Mouse (Mus musculus) embryonic facial prominence, embryonic 13.5 days (tissue): ENCODE data around the gene Serpina3b. TPM values are rescaled to one million over a fixed set of nuclear protein-coding genes. Genes with fewer than 3 reads are reported as not detected.
"Not testable (repeated sequence)": the region's sequence is repeated elsewhere in the genome, so short reads cannot be mapped to it uniquely, and the experiment has no call there.

Source experiments
- ATAC-seq: fragments of 200-750 bp; cut with Nextera tagmentation; 2 replicates; pipeline ENCODE4 v1.8.0; 2017; ENCODE audit warnings: low read depth; ENCODE audit not compliant: insufficient number of reproducible peaks, insufficient read depth, low FRiP score, low TSS enrichment
- H3K27ac ChIP-seq: fragments of 300-500 bp; sonication (generic); 2 replicates; pipeline ENCODE4 v1.5.1; 2015; ENCODE audit warnings: moderate library complexity, mild to moderate bottlenecking, inconsistent platforms
- H3K27me3 ChIP-seq: fragments of 300-500 bp; sonication (generic); 2 replicates; pipeline ENCODE4 v1.6.1; 2015; ENCODE audit warnings: mild to moderate bottlenecking, inconsistent platforms
- H3K36me3 ChIP-seq: fragments of 300-500 bp; sonication (generic); 2 replicates; pipeline ENCODE4 v1.6.1; 2015; ENCODE audit warnings: mild to moderate bottlenecking, inconsistent platforms
- H3K4me1 ChIP-seq: fragments of 300-500 bp; sonication (generic); 2 replicates; pipeline ENCODE4 v1.6.1; 2015; ENCODE audit warnings: inconsistent platforms
- H3K4me2 ChIP-seq: fragments of 300-500 bp; sonication (generic); 2 replicates; pipeline ENCODE4 v1.6.1; 2015; ENCODE audit warnings: moderate library complexity, mild to moderate bottlenecking, inconsistent platforms
- H3K4me3 ChIP-seq: fragments of 300-500 bp; sonication (generic); 2 replicates; pipeline ENCODE4 v1.5.1; 2015; ENCODE audit warnings: mild to moderate bottlenecking, inconsistent platforms
- H3K9ac ChIP-seq: fragments of 300-500 bp; sonication (generic); 2 replicates; pipeline ENCODE4 v1.6.1; 2015; ENCODE audit warnings: mild to moderate bottlenecking, inconsistent platforms
- H3K9me3 ChIP-seq: fragments of 300-500 bp; sonication (generic); 2 replicates; pipeline ENCODE4 v1.6.1; 2016; ENCODE audit warnings: inconsistent platforms
- WGBS: fragments of 180-500 bp; shearing (Covaris S2); methylation state at CpG from one replicate; pipeline ENCODE4 v1.1.7; 2015; ENCODE audit warnings: mixed read lengths; 5-methylcytosine and 5-hydroxymethylcytosine counted together
- polyA plus RNA-seq: library from polyadenylated mRNA; unstranded; fragments of >200 nt; fragmentation: Nextera tagmentation; extraction: Ambion mirVana; gene quantifications from 2 replicates; pipeline ENCODE4 v1.2.1, GENCODE M21; 2015

The Serpina3b gene
- not detected in 2 replicates for polyA plus RNA-seq

- WGBS, result 85% methylated on average over 5 of the region's 5 CpGs
These were observed at the start of gene Serpina3b for GRCm38 (mm10) chr12:104127696-104128095. Serpina3b (plus strand) TSS chr12:104127996.

GRCm38 (mm10) chr12:104090119-104090518 is 37.7 kb upstream of the Serpina3b start:
- no peak overlapping the region for H3K4me2 ChIP-seq
- H3K36me3 ChIP-seq, result no peaks in the 10 kb centered on the region
- no peak for ATAC-seq
- no peaks in the 10 kb centered on the region for H3K4me1 ChIP-seq
- H3K27me3 ChIP-seq, result no peaks in the 10 kb centered on the region
- no peak overlapping the region for H3K27ac ChIP-seq
- H3K9ac ChIP-seq, result no peak overlapping the region
- 76% methylated on average over 2 of the region's 2 CpGs for WGBS
- H3K4me3 ChIP-seq, result no peak overlapping the region
- H3K9me3 ChIP-seq, result no peaks in the 10 kb centered on the region

More at GRCm38 (mm10) chr12:104127696-104128095, at the start of gene Serpina3b:
- no peaks in the 10 kb centered on the region for H3K36me3 ChIP-seq
- H3K4me2 ChIP-seq, result no peak within 1 kb of the TSS
- ATAC-seq, result no peak
- no peak within 1 kb of the TSS for H3K9ac ChIP-seq
- no peak within 1 kb of the TSS for H3K4me3 ChIP-seq
- H3K27ac ChIP-seq, result no peak within 1 kb of the TSS
- H3K4me1 ChIP-seq, result no peaks in the 10 kb centered on the region
- no peaks in the 10 kb centered on the region for H3K9me3 ChIP-seq
- H3K27me3 ChIP-seq, result no peaks in the 10 kb centered on the region

- Histone ChIP-seq H3K4me1 (no peaks in the 10 kb centered on the region), H3K27ac (no peak overlapping the region), H3K27me3 (no peaks in the 10 kb centered on the region), H3K4me2 (no peak overlapping the region), H3K36me3 (no peaks in the 10 kb centered on the region), H3K9me3 (no peaks in the 10 kb centered on the region), H3K4me3 (no peak overlapping the region), H3K9ac (no peak overlapping the region)
- no peak for ATAC-seq
- WGBS, result 68% methylated on average over 1 of the region's 1 CpGs
These were observed 36.5 kb upstream of the Serpina3b start for GRCm38 (mm10) chr12:104091303-104091702.

GRCm38 (mm10) chr12:104100768-104101167 is 27.0 kb upstream of the Serpina3b start, which contains the start of gene Serpina5:
Serpina5 (plus strand) TSS chr12:104101113.
- no peak for ATAC-seq
- no peaks in the 10 kb centered on the region for H3K9me3 ChIP-seq
- no peak within 1 kb of the TSS for H3K9ac ChIP-seq
- WGBS, result 88% methylated on average over 6 of the region's 6 CpGs
- H3K27me3 ChIP-seq, result no peaks in the 10 kb centered on the region
- no peak within 1 kb of the TSS for H3K27ac ChIP-seq
- H3K36me3 ChIP-seq, result no peaks in the 10 kb centered on the region
- H3K4me2 ChIP-seq, result no peak within 1 kb of the TSS
- no peaks in the 10 kb centered on the region for H3K4me1 ChIP-seq
- H3K4me3 ChIP-seq, result no peak within 1 kb of the TSS

GRCm38 (mm10) chr12:104105847-104106246 is 21.9 kb upstream of the Serpina3b start:
- no peak overlapping the region for H3K4me3 ChIP-seq
- no peak overlapping the region for H3K9ac ChIP-seq
- H3K9me3 ChIP-seq, result no peaks in the 10 kb centered on the region
- no peak for ATAC-seq
- H3K4me1 ChIP-seq, result no peaks in the 10 kb centered on the region
- no peak overlapping the region for H3K27ac ChIP-seq
- no peak overlapping the region for H3K4me2 ChIP-seq
- H3K27me3 ChIP-seq, result no peaks in the 10 kb centered on the region
- H3K36me3 ChIP-seq, result no peaks in the 10 kb centered on the region

GRCm38 (mm10) chr12:104106919-104107318 is 20.9 kb upstream of the Serpina3b start:
- H3K4me1 ChIP-seq, result no peaks in the 10 kb centered on the region
- ATAC-seq, result no peak
- H3K9me3 ChIP-seq, result no peaks in the 10 kb centered on the region
- no peak overlapping the region for H3K27ac ChIP-seq
- H3K4me2 ChIP-seq, result no peak overlapping the region
- no peaks in the 10 kb centered on the region for H3K27me3 ChIP-seq
- no peaks in the 10 kb centered on the region for H3K36me3 ChIP-seq
- H3K9ac ChIP-seq, result no peak overlapping the region
- no peak overlapping the region for H3K4me3 ChIP-seq

- H3K9ac ChIP-seq, result no peak overlapping the region
- H3K4me1 ChIP-seq, result no peaks in the 10 kb centered on the region
- H3K27me3 ChIP-seq, result no peaks in the 10 kb centered on the region
- ATAC-seq, result no peak
- H3K36me3 ChIP-seq, result no peaks in the 10 kb centered on the region
- H3K27ac ChIP-seq, result no peak overlapping the region
- H3K9me3 ChIP-seq, result no peaks in the 10 kb centered on the region
- H3K4me3 ChIP-seq, result no peak overlapping the region
- 80% methylated on average over 2 of the region's 2 CpGs for WGBS
- no peak overlapping the region for H3K4me2 ChIP-seq
These were observed 19.3 kb upstream of the Serpina3b start for GRCm38 (mm10) chr12:104108507-104108906.

- H3K9ac ChIP-seq, H3K4me3 ChIP-seq, H3K4me2 ChIP-seq, H3K27me3 ChIP-seq, H3K27ac ChIP-seq, ATAC-seq, H3K36me3 ChIP-seq, H3K9me3 ChIP-seq, H3K4me1 ChIP-seq: not testable (repeated sequence)
- WGBS, result 91% methylated on average over 11 of the region's 11 CpGs
These were observed 15.5 kb upstream of the Serpina3b start, which contains the start of gene Serpina3a for GRCm38 (mm10) chr12:104112333-104112732. Serpina3a (plus strand) TSS chr12:104112724.

GRCm38 (mm10) chr12:104114921-104115579 is 12.7 kb upstream of the Serpina3b start:
- ATAC-seq, result no peak
- Histone ChIP-seq H3K36me3 (no peaks in the 10 kb centered on the region), H3K27ac (no peak overlapping the region), H3K4me2 (no peak overlapping the region), H3K27me3 (no peaks in the 10 kb centered on the region), H3K9ac (no peak overlapping the region), H3K4me3 (no peak overlapping the region), H3K4me1 (no peaks in the 10 kb centered on the region), H3K9me3 (no peaks in the 10 kb centered on the region)
- 51% methylated on average over 3 of the region's 3 CpGs for WGBS

- no peak overlapping the region for H3K4me2 ChIP-seq
- no peak overlapping the region for H3K4me3 ChIP-seq
- H3K4me1 ChIP-seq, result no peaks in the 10 kb centered on the region
- H3K27ac ChIP-seq, result no peak overlapping the region
- ATAC-seq, result no peak
- no peaks in the 10 kb centered on the region for H3K27me3 ChIP-seq
- H3K36me3 ChIP-seq, result no peaks in the 10 kb centered on the region
- 87% methylated on average over 1 of the region's 1 CpGs for WGBS
- no peak overlapping the region for H3K9ac ChIP-seq
- no peaks in the 10 kb centered on the region for H3K9me3 ChIP-seq
These were observed 4.7 kb upstream of the Serpina3b start for GRCm38 (mm10) chr12:104123097-104123496.

GRCm38 (mm10) chr12:104123996-104124395 is 3.8 kb upstream of the Serpina3b start:
- WGBS, result 80% methylated on average over 2 of the region's 2 CpGs
- Histone ChIP-seq H3K9ac (no peak overlapping the region), H3K4me3 (no peak overlapping the region), H3K9me3 (no peaks in the 10 kb centered on the region), H3K4me2 (no peak overlapping the region), H3K36me3 (no peaks in the 10 kb centered on the region), H3K27ac (no peak overlapping the region), H3K27me3 (no peaks in the 10 kb centered on the region), H3K4me1 (no peaks in the 10 kb centered on the region)
- no peak for ATAC-seq

GRCm38 (mm10) chr12:104125021-104125560 is 2.7 kb upstream of the Serpina3b start:
- 87% methylated on average over 5 of the region's 5 CpGs for whole genome bisulfite sequencing
- H3K36me3 ChIP-seq, result no peaks in the 10 kb centered on the region
- H3K9me3 ChIP-seq, result no peaks in the 10 kb centered on the region
- H3K9ac ChIP-seq, result no peak overlapping the region
- no peaks in the 10 kb centered on the region for H3K27me3 ChIP-seq
- no peak overlapping the region for H3K4me3 ChIP-seq
- H3K4me2 ChIP-seq, result no peak overlapping the region
- H3K27ac ChIP-seq, result no peak overlapping the region
- H3K4me1 ChIP-seq, result no peaks in the 10 kb centered on the region
- ATAC-seq, result no peak
